Mouse (Mus musculus): ENCODE measurements around the gene Bcl9. TPM values are rescaled to one million over a fixed set of nuclear protein-coding genes. Genes with fewer than 3 reads are reported as not detected.

The Bcl9 gene
- total and polyA plus RNA-seq, 3 experiments, result 1.1 to 13.5 (median 3.3) TPM

GRCm38 (mm10) chr3:97252896-97253295 is 44.8 kb downstream of the Bcl9 start:
- no peak overlapping the region for H3K4me2 ChIP-seq (ENCODE audit: insufficient read depth, low read depth, poor library complexity, severe bottlenecking)
- no peaks in the 10 kb centered on the region for H3K36me3 ChIP-seq (replicated peaks in 1 of 2; ENCODE audit: control insufficient read depth in 1 of 2, insufficient read depth in 1 of 2, low read length in 1 of 2)
- no peaks in the 10 kb centered on the region for H3K79me2 ChIP-seq (replicated peaks; ENCODE audit: control insufficient read depth, extremely low read depth, insufficient read depth, poor library complexity, severe bottlenecking)
- no peak overlapping the region for H3K4me3 ChIP-seq (replicated peaks in 1 of 3; ENCODE audit: low read depth in 2 of 3, low read length in 2 of 3, poor library complexity in 1 of 3)
- H3K4me1 ChIP-seq (ENCODE audit: control insufficient read depth in 1 of 2, insufficient read depth in 2 of 2), result peaks cover 4 to 35% of the 10 kb centered on the region in 2 experiments
- no peaks in the 10 kb centered on the region for H3K9me3 ChIP-seq (replicated peaks; ENCODE audit: low read length)
- H3K9ac ChIP-seq (ENCODE audit: insufficient read depth, low read depth), result no peak overlapping the region
- no peak for DNase-seq (ENCODE audit: extremely low read depth)
- in situ Hi-C loops (cut with MboI; ENCODE audit: low pct_ligation_motif_present, low pct_unique_long_range_greater_than_20kb, low sequenced_read_pairs), result no loop called here
- TF ChIP-seq EP300 (IDR thresholded peaks at IDR 0.05; ENCODE audit: low read length) (no peak), MXI1 (IDR thresholded peaks at IDR 0.05; ENCODE audit: low read depth, low read length) (no peak), USF1 (IDR thresholded peaks at IDR 0.05; ENCODE audit: low read depth, low read length) (no peak), ELF1 (IDR thresholded peaks at IDR 0.05; ENCODE audit: low read depth, low read length) (no peak), MAZ (IDR thresholded peaks at IDR 0.05; ENCODE audit: low read depth, low read length) (no peak), HCFC1 (IDR thresholded peaks at IDR 0.05; ENCODE audit: low read depth, low read length) (no peak), USF2 (conservative IDR thresholded peaks at IDR 0.05; ENCODE audit: low read depth, low read length) (no peak), MEF2A (IDR thresholded peaks at IDR 0.05; ENCODE audit: borderline replicate concordance, low read depth, low read length) (no peak), TBP (conservative IDR thresholded peaks at IDR 0.05; ENCODE audit: low read depth, low read length) (no peak), BHLHE40 (IDR thresholded peaks at IDR 0.05; ENCODE audit: low read depth, low read length) (no peak), PAX5 (IDR thresholded peaks at IDR 0.05; ENCODE audit: low read length) (no peak), NELFE (IDR thresholded peaks at IDR 0.05; ENCODE audit: low read depth, low read length) (no peak)
- H3K27me3 ChIP-seq (replicated peaks), result no peaks in the 10 kb centered on the region
- H3K27ac ChIP-seq (ENCODE audit: insufficient read depth, low read depth), result no peak overlapping the region
- dilution Hi-C loops (cut with MboI; ENCODE audit: extremely low pct_ligation_motif_present, extremely low pct_unique_long_range_greater_than_20kb, low sequenced_read_pairs), result no loop called here

GRCm38 (mm10) chr3:97242629-97243167 is 55.0 kb downstream of the Bcl9 start:
- no peak overlapping the region for H3K27ac ChIP-seq (ENCODE audit: insufficient read depth, low read depth)
- TF ChIP-seq POLR2AphosphoS2 (IDR thresholded peaks at IDR 0.05; ENCODE audit: low read depth, low read length) (no peak), CHD1 (IDR thresholded peaks at IDR 0.05; ENCODE audit: low read depth, low read length) (no peak), KAT2A (IDR thresholded peaks at IDR 0.05; ENCODE audit: insufficient replicate concordance, low read length) (no peak), JUND (conservative IDR thresholded peaks at IDR 0.05; ENCODE audit: low read depth, low read length) (no peak), RAD21 (IDR thresholded peaks at IDR 0.05; ENCODE audit: low read depth, low read length) (no peak), MEF2A (IDR thresholded peaks at IDR 0.05; ENCODE audit: borderline replicate concordance, low read depth, low read length) (no peak), ETS1 (conservative IDR thresholded peaks at IDR 0.05; ENCODE audit: low read depth, low read length) (no peak), MYC (IDR thresholded peaks at IDR 0.05; ENCODE audit: low read depth, low read length) (no peak), GABPA (IDR thresholded peaks at IDR 0.05; ENCODE audit: insufficient replicate concordance, low read depth, low read length) (no peak), MAX (IDR thresholded peaks at IDR 0.05; ENCODE audit: low read length) (no peak)
- H3K79me2 ChIP-seq (replicated peaks; ENCODE audit: control insufficient read depth, extremely low read depth, insufficient read depth, poor library complexity, severe bottlenecking), result no peaks in the 10 kb centered on the region
- no peak overlapping the region for H3K4me3 ChIP-seq (replicated peaks in 1 of 3; ENCODE audit: low read depth in 2 of 3, low read length in 2 of 3, poor library complexity in 1 of 3)
- H3K9me3 ChIP-seq (replicated peaks; ENCODE audit: low read length), result no peaks in the 10 kb centered on the region
- H3K36me3 ChIP-seq (replicated peaks in 1 of 2; ENCODE audit: control insufficient read depth in 1 of 2, insufficient read depth in 1 of 2, low read length in 1 of 2), result no peaks in the 10 kb centered on the region
- H3K9ac ChIP-seq (ENCODE audit: insufficient read depth, low read depth), result no peak overlapping the region
- in situ Hi-C loops (cut with MboI; ENCODE audit: low pct_ligation_motif_present, low pct_unique_long_range_greater_than_20kb, low sequenced_read_pairs), result no loop called here
- H3K27me3 ChIP-seq (replicated peaks), result no peaks in the 10 kb centered on the region
- dilution Hi-C loops (cut with MboI; ENCODE audit: extremely low pct_ligation_motif_present, extremely low pct_unique_long_range_greater_than_20kb, low sequenced_read_pairs), result no loop called here
- DNase-seq (ENCODE audit: extremely low read depth), result no peak
- H3K4me2 ChIP-seq (ENCODE audit: insufficient read depth, low read depth, poor library complexity, severe bottlenecking), result no peak overlapping the region
- peaks cover 2 to 17% of the 10 kb centered on the region in 2 experiments for H3K4me1 ChIP-seq (ENCODE audit: control insufficient read depth in 1 of 2, insufficient read depth in 2 of 2)

All from CH12.LX (cell line).